Mouse (Mus musculus) erythroblast, embryonic 14.5 days (primary cell): ENCODE results near the gene Plcb4. TPM values are rescaled to one million over a fixed set of nuclear protein-coding genes. Genes with fewer than 3 reads are reported as not detected.

ENCODE experiments used
- H3K27me3 ChIP-seq: 2 replicates; pipeline ENCODE4 v1.6.1; 2012; ENCODE audit warnings: inconsistent platforms; ENCODE audit not compliant: control insufficient read depth
- H3K36me3 ChIP-seq: 2 replicates; pipeline ENCODE4 v1.6.1; 2012; ENCODE audit warnings: mild to moderate bottlenecking, inconsistent platforms; ENCODE audit not compliant: control insufficient read depth
- H3K4me1 ChIP-seq: 2 replicates; pipeline ENCODE4 v1.6.1; 2012; ENCODE audit warnings: inconsistent platforms; ENCODE audit not compliant: control insufficient read depth
- H3K4me3 ChIP-seq: replicated peaks from 2 replicates; pipeline ENCODE3; 2012; ENCODE audit warnings: moderate library complexity, mild to moderate bottlenecking, inconsistent platforms
- H3K9me3 ChIP-seq: 2 replicates; pipeline ENCODE4 v1.6.1; 2012; ENCODE audit warnings: low read length, inconsistent platforms, mixed read lengths; ENCODE audit not compliant: control insufficient read depth
- GATA1 ChIP-seq: IDR thresholded peaks from 2 replicates; pipeline ENCODE4 v1.6.1; 2012; ENCODE audit warnings: low read length, inconsistent platforms, mixed read lengths
- TAL1 ChIP-seq: IDR thresholded peaks from 3 replicates; pipeline ENCODE4 v1.6.1; 2012; ENCODE audit warnings: low read length, inconsistent platforms, mixed read lengths
- polyA plus RNA-seq: library from polyadenylated mRNA; stranded (reverse); fragments of >175 nt; gene quantifications from 2 replicates; pipeline ENCODE4 v1.2.3, GENCODE M21; 2012

Plcb4 gene
- polyA plus RNA-seq, 1 experiment: not detected

- Histone ChIP-seq H3K36me3 (no peaks in the 10 kb centered on the region), H3K27me3 (no peaks in the 10 kb centered on the region), H3K9me3 (no peaks in the 10 kb centered on the region), H3K4me1 (no peaks in the 10 kb centered on the region), H3K4me3 (no peak overlapping the region)
- TF ChIP-seq GATA1: no peak
- TF ChIP-seq TAL1: no peak
Measured at GRCm38 (mm10) chr2:135919641-135920040, 260.8 kb downstream of the Plcb4 start.

GRCm38 (mm10) chr2:135926660-135927343, 268.0 kb downstream of the Plcb4 start:
- H3K27me3 ChIP-seq: no peaks in the 10 kb centered on the region
- TF ChIP-seq GATA1 (no peak), TAL1 (no peak)
- no peaks in the 10 kb centered on the region for H3K9me3 ChIP-seq
- no peak overlapping the region for H3K4me3 ChIP-seq
- no peaks in the 10 kb centered on the region for H3K36me3 ChIP-seq
- H3K4me1 ChIP-seq: no peaks in the 10 kb centered on the region

- TF ChIP-seq GATA1 (no peak), TAL1 (no peak)
- Histone ChIP-seq H3K36me3 (no peaks in the 10 kb centered on the region), H3K4me3 (no peak overlapping the region), H3K9me3 (no peaks in the 10 kb centered on the region), H3K27me3 (no peaks in the 10 kb centered on the region), H3K4me1 (no peaks in the 10 kb centered on the region)
Measured at GRCm38 (mm10) chr2:135929021-135929720, 270.4 kb downstream of the Plcb4 start.

- Histone ChIP-seq H3K9me3 (no peaks in the 10 kb centered on the region), H3K36me3 (no peaks in the 10 kb centered on the region), H3K4me1 (no peaks in the 10 kb centered on the region), H3K27me3 (no peaks in the 10 kb centered on the region), H3K4me3 (no peak overlapping the region)
- TF ChIP-seq GATA1: no peak
- TF ChIP-seq TAL1: no peak
Measured at GRCm38 (mm10) chr2:135930696-135931095, 271.9 kb downstream of the Plcb4 start.

- Histone ChIP-seq H3K4me3 (no peak overlapping the region), H3K9me3 (no peaks in the 10 kb centered on the region), H3K36me3 (no peaks in the 10 kb centered on the region), H3K4me1 (no peaks in the 10 kb centered on the region), H3K27me3 (no peaks in the 10 kb centered on the region)
- no peak for TF ChIP-seq GATA1
- TF ChIP-seq TAL1: no peak
Measured at GRCm38 (mm10) chr2:135932569-135932968, 273.8 kb downstream of the Plcb4 start.

GRCm38 (mm10) chr2:135936376-135936775, 277.6 kb downstream of the Plcb4 start:
- H3K36me3 ChIP-seq: no peaks in the 10 kb centered on the region
- no peaks in the 10 kb centered on the region for H3K27me3 ChIP-seq
- H3K9me3 ChIP-seq: no peaks in the 10 kb centered on the region
- TF ChIP-seq GATA1: no peak
- TF ChIP-seq TAL1: no peak
- no peaks in the 10 kb centered on the region for H3K4me1 ChIP-seq
- no peak overlapping the region for H3K4me3 ChIP-seq

- H3K9me3 ChIP-seq: no peaks in the 10 kb centered on the region
Measured at GRCm38 (mm10) chr2:135937646-135938045, 278.8 kb downstream of the Plcb4 start.

GRCm38 (mm10) chr2:135939933-135940332, 281.1 kb downstream of the Plcb4 start:
- H3K4me3 ChIP-seq: no peak overlapping the region
- H3K4me1 ChIP-seq: no peaks in the 10 kb centered on the region
- H3K27me3 ChIP-seq: no peaks in the 10 kb centered on the region
- no peaks in the 10 kb centered on the region for H3K9me3 ChIP-seq
- H3K36me3 ChIP-seq: no peaks in the 10 kb centered on the region
- TF ChIP-seq TAL1 (no peak), GATA1 (no peak)

More at GRCm38 (mm10) chr2:135937646-135938045, 278.8 kb downstream of the Plcb4 start:
- no peak overlapping the region for H3K4me3 ChIP-seq
- no peak for TF ChIP-seq TAL1
- no peak for TF ChIP-seq GATA1
- no peaks in the 10 kb centered on the region for H3K4me1 ChIP-seq
- H3K36me3 ChIP-seq: no peaks in the 10 kb centered on the region
- no peaks in the 10 kb centered on the region for H3K27me3 ChIP-seq

GRCm38 (mm10) chr2:135947839-135948238, 289.0 kb downstream of the Plcb4 start:
- H3K4me3 ChIP-seq: no peak overlapping the region
- H3K27me3 ChIP-seq: no peaks in the 10 kb centered on the region
- no peaks in the 10 kb centered on the region for H3K36me3 ChIP-seq
- no peaks in the 10 kb centered on the region for H3K4me1 ChIP-seq
- no peak for TF ChIP-seq GATA1
- TF ChIP-seq TAL1: no peak
- peaks cover 5% of the 10 kb centered on the region for H3K9me3 ChIP-seq
